Mouse (Mus musculus): ENCODE measurements around the gene Nudt22. TPM values are rescaled to one million over a fixed set of nuclear protein-coding genes. Genes with fewer than 3 reads are reported as not detected.

Gene Nudt22
- polyA plus RNA-seq, 1 experiment from 2014 or later, result 11.6 TPM

DNA sequence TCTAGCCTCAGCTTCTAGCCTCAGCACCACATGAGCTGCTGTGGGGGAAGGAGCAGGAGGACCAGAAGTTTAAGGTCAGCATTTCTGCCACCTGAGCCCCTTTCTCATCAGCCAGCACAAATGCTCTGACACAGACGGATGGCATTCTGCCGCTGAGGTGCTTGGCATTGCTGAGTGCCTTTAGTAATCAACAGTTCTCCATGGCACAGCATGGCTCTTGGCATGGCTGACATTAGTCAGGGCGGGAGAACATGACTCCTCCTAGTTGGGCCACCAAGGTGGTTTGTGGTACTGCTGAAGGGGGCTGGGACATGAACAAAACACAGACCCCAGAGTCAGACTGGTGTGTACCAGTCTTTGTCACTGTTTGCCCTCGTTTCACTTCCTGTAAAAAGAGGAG lies 47.7 kb downstream of the Nudt22 start:
- Histone ChIP-seq H3K9ac (replicated peaks) (no peak overlapping the region), H3K27me3 (ENCODE audit: insufficient read depth, low read length) (no peaks in the 10 kb centered on the region), H3K4me2 (ENCODE audit: low read depth, low read length) (no peak overlapping the region), H3K36me3 (replicated peaks; ENCODE audit: insufficient read depth, low read length) (no peaks in the 10 kb centered on the region; the same call in 1 of the 2 replicates), H3K4me1 (ENCODE audit: insufficient read depth) (peaks cover 22% of the 10 kb centered on the region), H3K4me3 (ENCODE audit: low read depth, low read length) (no peak overlapping the region), H3K27ac (ENCODE audit: low read depth) (no peak overlapping the region), H3K9me3 (ENCODE audit: low read length) (no peaks in the 10 kb centered on the region)
- no peak for ATAC-seq
- TF ChIP-seq CTCF (IDR thresholded peaks at IDR 0.05; ENCODE audit: low read depth) (no peak), EP300 (IDR thresholded peaks at IDR 0.05; ENCODE audit: low read depth) (no peak)
- DNase-seq, result no peak
- 72% methylated on average over 4 of the region's 4 CpGs for WGBS (ENCODE audit: insufficient replicate concordance)

DNA sequence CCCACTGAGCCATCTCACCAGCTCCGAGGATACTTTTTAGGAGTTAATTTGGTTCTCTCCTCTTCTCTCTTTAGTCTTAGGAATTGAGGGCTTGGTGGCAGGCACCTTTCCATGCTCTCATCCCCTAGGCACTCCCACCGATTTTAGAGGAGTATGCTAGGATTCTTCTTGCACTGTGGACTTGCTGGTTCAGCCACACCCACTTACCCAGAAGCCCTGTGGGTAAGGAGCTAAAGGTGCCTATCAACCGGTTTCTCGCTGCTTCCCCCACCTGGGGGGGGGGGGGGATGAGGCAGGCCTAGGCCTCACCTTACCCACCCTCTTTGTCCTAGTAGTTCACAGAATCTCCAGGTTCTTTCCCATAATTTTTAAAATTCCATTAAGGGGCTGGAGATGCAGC lies 48.2 kb downstream of the Nudt22 start:
- no peak for TF ChIP-seq CTCF (IDR thresholded peaks at IDR 0.05; ENCODE audit: low read depth)
- TF ChIP-seq EP300 (IDR thresholded peaks at IDR 0.05; ENCODE audit: low read depth), result no peak
- no peak overlapping the region for H3K9ac ChIP-seq (replicated peaks)
- H3K4me3 ChIP-seq (ENCODE audit: low read depth, low read length), result no peak overlapping the region
- peaks cover 22% of the 10 kb centered on the region for H3K4me1 ChIP-seq (ENCODE audit: insufficient read depth)
- DNase-seq (no peak), ATAC-seq (no peak)
- no peak overlapping the region for H3K4me2 ChIP-seq (ENCODE audit: low read depth, low read length)
- no peaks in the 10 kb centered on the region for H3K27me3 ChIP-seq (ENCODE audit: insufficient read depth, low read length)
- WGBS (ENCODE audit: insufficient replicate concordance), result 64% methylated on average over 4 of the region's 4 CpGs
- no peaks in the 10 kb centered on the region; the same call in 1 of the 2 replicates for H3K36me3 ChIP-seq (replicated peaks; ENCODE audit: insufficient read depth, low read length)
- H3K9me3 ChIP-seq (ENCODE audit: low read length), result no peaks in the 10 kb centered on the region
- no peak overlapping the region for H3K27ac ChIP-seq (ENCODE audit: low read depth)

DNA sequence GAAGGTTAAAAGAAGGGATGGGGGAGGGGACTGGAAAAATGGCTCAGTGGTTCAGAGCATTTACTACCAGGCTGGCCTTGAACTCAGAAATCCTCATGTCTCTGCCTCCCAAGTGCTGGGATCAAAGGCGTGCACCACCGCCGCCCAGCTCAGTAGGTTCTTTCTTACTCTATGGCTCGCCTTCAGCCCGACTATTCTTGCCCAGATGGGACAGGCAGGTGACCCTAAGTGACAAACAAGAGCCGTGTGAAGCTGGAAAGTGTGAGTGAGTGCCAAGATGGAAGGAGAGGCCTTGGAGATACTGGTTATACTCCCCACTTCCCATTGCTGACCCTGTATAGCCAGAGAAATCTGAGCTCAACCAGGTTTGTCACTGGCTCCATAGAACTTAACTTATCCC lies 52.2 kb downstream of the Nudt22 start:
- 86% methylated on average over 6 of the region's 6 CpGs for WGBS (ENCODE audit: insufficient replicate concordance)
- ATAC-seq, result no peak
- no peaks in the 10 kb centered on the region for H3K27me3 ChIP-seq (ENCODE audit: insufficient read depth, low read length)

More for the DNA sequence above, 52.2 kb downstream of the Nudt22 start:
- Histone ChIP-seq H3K27ac (ENCODE audit: low read depth) (no peak overlapping the region), H3K9ac (replicated peaks) (no peak overlapping the region), H3K9me3 (ENCODE audit: low read length) (no peaks in the 10 kb centered on the region), H3K4me2 (ENCODE audit: low read depth, low read length) (no peak overlapping the region), H3K4me1 (ENCODE audit: insufficient read depth) (peaks cover 16% of the 10 kb centered on the region), H3K4me3 (ENCODE audit: low read depth, low read length) (no peak overlapping the region), H3K36me3 (replicated peaks; ENCODE audit: insufficient read depth, low read length) (no peaks in the 10 kb centered on the region; the same call in 1 of the 2 replicates)
- no peak for TF ChIP-seq CTCF (IDR thresholded peaks at IDR 0.05; ENCODE audit: low read depth)
- no peak for TF ChIP-seq EP300 (IDR thresholded peaks at IDR 0.05; ENCODE audit: low read depth)
- no peak for DNase-seq

Other genes starting within 250 kb of the Nudt22 start
- 4.2 and 5.2 TPM in 2 replicates for gene Rps6ka4, start 155.5 kb downstream of the Nudt22 start, polyA plus RNA-seq (2015; fragmentation: Nextera tagmentation; extraction: Ambion mirVana)
- 2.6 and 2.8 TPM in 2 replicates for gene Ccdc88b, start 137.9 kb downstream of the Nudt22 start, polyA plus RNA-seq (2015; fragmentation: Nextera tagmentation; extraction: Ambion mirVana)
- 67.1 and 68.6 TPM in 2 replicates for gene Trmt112, start 86.4 kb downstream of the Nudt22 start, polyA plus RNA-seq (2015; fragmentation: Nextera tagmentation; extraction: Ambion mirVana)
- 371 and 389 TPM in 2 replicates for gene Prdx5, start 86.0 kb downstream of the Nudt22 start, polyA plus RNA-seq (2015; fragmentation: Nextera tagmentation; extraction: Ambion mirVana)
- 7.7 and 8.2 TPM in 2 replicates for gene Esrra, start 74.3 kb downstream of the Nudt22 start, polyA plus RNA-seq (2015; fragmentation: Nextera tagmentation; extraction: Ambion mirVana)
- gene Catsperz, start 70.7 kb downstream of the Nudt22 start, polyA plus RNA-seq (2015; fragmentation: Nextera tagmentation; extraction: Ambion mirVana), result 0.81 TPM in 2 replicates
- 0.06 and 0.09 TPM in 2 replicates for gene Kcnk4, start 61.6 kb downstream of the Nudt22 start, polyA plus RNA-seq (2015; fragmentation: Nextera tagmentation; extraction: Ambion mirVana)
- gene Bad, start 54.3 kb downstream of the Nudt22 start, polyA plus RNA-seq (2015; fragmentation: Nextera tagmentation; extraction: Ambion mirVana), result 29.9 and 30.6 TPM in 2 replicates
- 8.9 and 10.2 TPM in 2 replicates for gene Gpr137, start 53.6 kb downstream of the Nudt22 start, polyA plus RNA-seq (2015; fragmentation: Nextera tagmentation; extraction: Ambion mirVana)
- 48.3 and 57.2 TPM in 2 replicates for gene Ppp1r14b, start 21.1 kb downstream of the Nudt22 start, polyA plus RNA-seq (2015; fragmentation: Nextera tagmentation; extraction: Ambion mirVana)
- 3.5 and 3.6 TPM in 2 replicates for gene Plcb3, start 19.6 kb downstream of the Nudt22 start, polyA plus RNA-seq (2015; fragmentation: Nextera tagmentation; extraction: Ambion mirVana)
- gene Fkbp2, start 15.6 kb downstream of the Nudt22 start, polyA plus RNA-seq (2015; fragmentation: Nextera tagmentation; extraction: Ambion mirVana), result 78.5 and 79.0 TPM in 2 replicates
- gene Vegfb, start 8.5 kb downstream of the Nudt22 start, polyA plus RNA-seq (2015; fragmentation: Nextera tagmentation; extraction: Ambion mirVana), result 11.9 and 13.7 TPM in 2 replicates
- gene Dnajc4, start 3.5 kb downstream of the Nudt22 start, polyA plus RNA-seq (2015; fragmentation: Nextera tagmentation; extraction: Ambion mirVana), result 10.9 and 11.2 TPM in 2 replicates
- 2.9 and 4.1 TPM in 2 replicates for gene Trpt1, start within 50 bp of the Nudt22 start, polyA plus RNA-seq (2015; fragmentation: Nextera tagmentation; extraction: Ambion mirVana)
- 60.5 and 70.2 TPM in 2 replicates for gene Fermt3, start 23.4 kb upstream of the Nudt22 start, polyA plus RNA-seq (2015; fragmentation: Nextera tagmentation; extraction: Ambion mirVana)
- 47.2 and 51.4 TPM in 2 replicates for gene Stip1, start 43.9 kb upstream of the Nudt22 start, polyA plus RNA-seq (2015; fragmentation: Nextera tagmentation; extraction: Ambion mirVana)
- 11.7 and 14.9 TPM in 2 replicates for gene Macrod1, start 60.7 kb upstream of the Nudt22 start, polyA plus RNA-seq (2015; fragmentation: Nextera tagmentation; extraction: Ambion mirVana)
- gene Flrt1, start 109.6 kb upstream of the Nudt22 start, polyA plus RNA-seq (2015; fragmentation: Nextera tagmentation; extraction: Ambion mirVana), result 0.12 and 0.21 TPM in 2 replicates
- gene Otub1, start 210.2 kb upstream of the Nudt22 start, polyA plus RNA-seq (2015; fragmentation: Nextera tagmentation; extraction: Ambion mirVana), result 55.0 and 57.9 TPM in 2 replicates
- 1,162 and 1,195 TPM in 2 replicates for gene Cox8a, start 221.5 kb upstream of the Nudt22 start, polyA plus RNA-seq (2015; fragmentation: Nextera tagmentation; extraction: Ambion mirVana)
- gene Naa40, start 245.1 kb upstream of the Nudt22 start, polyA plus RNA-seq (2015; fragmentation: Nextera tagmentation; extraction: Ambion mirVana), result 14.7 and 16.5 TPM in 2 replicates